Mouse (Mus musculus) frontal cortex, postnatal 10 days (tissue): ENCODE measurements around the gene Fpgs.

ENCODE experiments used
- DNase-seq, 2 experiments: peaks; one replicate each; pipeline ENCODE4 v3.0.0; 2022; ENCODE audit warnings: low spot score in 2 of 2, mixed read lengths in 1 of 2

The Fpgs gene

DNA sequence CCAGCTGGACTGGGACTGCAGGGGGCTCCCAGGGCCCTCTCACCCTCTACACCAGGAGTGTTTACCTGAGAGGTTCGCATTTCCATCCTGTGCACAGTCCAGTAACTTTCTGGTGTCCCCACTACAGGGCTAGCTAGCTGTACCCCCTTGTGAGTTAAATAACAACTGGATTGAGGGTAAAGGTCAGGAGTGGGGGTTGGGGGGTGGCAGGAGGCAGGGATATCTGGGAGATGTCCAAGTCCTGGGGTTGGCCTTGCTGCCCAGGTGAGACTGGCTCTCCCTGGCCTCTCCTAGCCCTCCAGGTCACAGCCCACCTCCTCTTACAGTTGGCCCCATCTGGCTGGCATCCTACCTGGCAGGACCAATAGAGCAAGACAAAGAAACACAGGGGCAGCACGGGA, at the start of gene Fpgs:
Gene Fpgs (minus strand): TSS at position 125 of the 401 bp plus-strand sequence.
- DNase-seq, result no peak

DNA sequence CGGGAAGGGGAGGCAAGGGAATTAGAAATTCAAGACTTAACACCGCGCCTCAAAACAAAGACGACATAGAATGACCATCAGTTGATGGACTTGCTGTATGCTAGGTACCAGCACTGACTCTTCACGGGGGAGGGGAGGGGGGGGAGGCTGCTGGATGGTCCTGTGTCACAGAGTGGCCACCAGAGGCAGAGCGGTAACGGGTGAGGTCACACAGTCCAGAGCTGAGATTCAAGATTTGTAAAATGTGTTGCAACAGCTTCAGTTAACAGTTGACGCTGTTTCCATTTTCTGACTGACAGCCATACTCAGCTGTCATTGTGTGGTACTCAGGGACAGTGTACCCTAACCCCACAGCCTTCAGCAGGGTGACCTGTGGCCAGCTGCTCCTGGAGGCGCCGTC, 48.2 kb upstream of the Fpgs start:
- no peak for DNase-seq

DNA sequence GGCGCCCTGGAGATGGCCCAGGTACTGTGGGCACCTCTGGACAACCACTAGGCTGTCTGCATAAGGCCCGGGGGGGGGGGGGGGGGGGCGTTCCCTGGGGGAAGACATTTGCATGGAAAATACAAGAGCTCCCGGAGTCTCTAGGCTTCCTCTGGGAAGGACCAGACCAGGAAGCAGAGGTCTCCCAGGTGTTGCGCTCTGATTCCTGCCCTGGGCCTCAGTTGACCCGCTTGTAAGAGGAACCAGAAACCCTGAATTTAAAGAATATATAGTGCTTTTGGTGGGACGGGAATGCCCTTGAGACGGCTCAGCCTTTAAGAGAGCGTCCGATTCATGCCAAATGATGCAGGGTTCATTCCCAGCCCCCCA, 47.7 kb upstream of the Fpgs start:
- DNase-seq, result no peak

DNA sequence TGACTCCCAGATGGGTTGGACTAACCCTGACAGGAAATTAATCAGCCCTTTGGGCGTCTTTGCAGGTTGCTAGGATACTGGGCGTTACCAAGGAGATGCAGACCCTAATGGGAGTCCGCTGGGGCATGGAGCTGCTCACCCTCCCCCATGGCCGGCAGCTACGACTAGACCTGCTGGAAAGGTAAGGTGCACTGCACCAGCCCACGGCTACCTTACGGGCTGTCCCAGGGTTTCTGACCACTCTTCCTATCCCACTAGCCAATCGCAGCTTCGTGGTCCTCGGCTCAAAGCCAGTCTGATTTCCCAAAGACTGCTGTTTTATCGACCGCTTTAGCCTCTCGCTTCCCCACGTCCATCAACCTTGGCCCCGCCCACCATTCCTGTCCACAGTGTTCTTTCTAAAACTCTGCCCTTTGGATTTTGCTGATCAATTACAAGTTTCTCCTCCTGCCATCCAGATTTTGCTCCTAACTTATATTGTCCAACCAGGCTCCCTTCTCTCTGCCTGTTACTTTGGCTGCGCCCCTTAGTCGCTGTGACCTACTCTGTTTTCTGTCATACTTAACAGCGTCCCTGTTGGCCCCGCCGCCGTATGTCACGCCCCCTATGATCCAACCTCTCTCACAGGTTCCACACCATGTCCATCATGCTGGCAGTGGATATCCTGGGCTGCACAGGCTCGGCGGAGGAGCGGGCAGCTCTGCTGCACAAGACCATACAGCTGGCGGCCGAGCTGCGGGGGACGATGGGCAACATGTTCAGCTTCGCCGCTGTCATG, 47.1 kb upstream of the Fpgs start:
- DNase-seq, result no peak

DNA sequence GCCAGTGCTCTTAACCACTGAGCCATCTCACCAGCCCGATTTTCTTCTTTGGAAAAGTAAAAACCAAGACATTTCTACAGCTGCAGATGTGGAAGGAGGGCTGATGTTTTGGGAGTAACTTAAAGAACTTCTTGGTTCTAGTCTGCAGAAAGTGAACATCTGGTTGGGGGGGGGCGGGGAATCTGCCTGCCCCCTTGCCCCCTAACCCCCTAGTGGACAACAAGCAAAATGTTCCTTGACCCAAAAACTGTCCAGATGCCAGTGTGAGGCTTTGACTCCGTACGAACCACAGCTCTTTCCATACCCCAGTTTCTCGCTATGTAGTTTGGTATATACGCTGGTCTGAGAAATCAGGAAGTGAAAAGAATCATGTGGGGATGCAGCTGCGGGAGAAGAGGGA, 46.3 kb upstream of the Fpgs start:
- no peak for DNase-seq

DNA sequence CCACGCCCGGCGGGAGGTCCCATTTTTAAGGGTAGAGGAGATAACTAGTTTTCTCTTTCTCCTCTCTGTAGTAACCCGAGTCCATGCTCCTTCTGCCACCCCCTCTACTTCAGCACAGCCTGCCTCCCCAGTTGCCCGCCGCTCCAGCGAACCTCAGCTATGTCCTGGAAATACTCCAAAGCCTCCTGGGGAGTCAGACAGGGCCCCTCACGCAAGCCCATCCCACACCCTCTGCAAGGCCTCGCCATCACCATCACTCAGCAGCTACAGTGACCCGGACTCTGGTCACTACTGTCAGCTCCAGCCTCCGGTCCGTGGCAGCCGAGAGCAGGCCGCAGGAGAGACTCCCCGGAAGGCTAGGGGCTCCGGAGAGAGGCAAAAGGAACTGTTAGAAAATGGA, 45.1 kb upstream of the Fpgs start:
- no peak for DNase-seq

DNA sequence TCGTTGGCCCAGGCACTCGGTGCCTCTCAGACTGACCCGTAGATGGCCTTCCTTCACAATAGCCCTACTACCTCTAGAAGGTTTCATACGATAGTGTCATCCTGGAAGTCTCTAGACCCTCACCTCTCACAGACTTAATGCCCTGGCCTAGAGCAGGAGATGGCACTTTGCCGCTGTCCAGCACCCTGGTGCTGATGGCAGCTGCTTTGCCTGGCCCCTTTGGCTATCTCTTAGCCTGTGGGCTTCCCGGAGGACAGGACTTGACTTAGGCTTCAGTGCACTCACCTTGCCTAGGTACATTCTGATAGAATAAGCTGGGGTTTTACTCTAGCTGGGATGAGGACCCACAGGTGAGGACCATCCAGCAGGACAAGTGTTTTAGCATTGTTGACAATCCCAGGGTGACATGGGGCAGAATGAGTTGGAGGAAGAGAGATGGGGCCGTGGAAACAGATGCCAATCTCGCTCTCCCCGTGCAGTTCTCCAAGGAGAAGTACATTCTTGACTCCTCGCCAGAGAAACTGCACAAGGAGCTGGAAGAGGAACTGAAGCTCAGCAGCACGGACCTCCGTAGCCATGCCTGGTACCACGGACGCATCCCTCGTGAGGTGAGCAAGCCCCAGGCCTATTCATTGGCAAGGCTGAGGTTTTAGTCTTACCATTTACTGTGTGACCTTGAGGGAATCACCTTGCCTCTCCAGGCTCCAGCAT, 40.5 kb upstream of the Fpgs start:
- no peak for DNase-seq

DNA sequence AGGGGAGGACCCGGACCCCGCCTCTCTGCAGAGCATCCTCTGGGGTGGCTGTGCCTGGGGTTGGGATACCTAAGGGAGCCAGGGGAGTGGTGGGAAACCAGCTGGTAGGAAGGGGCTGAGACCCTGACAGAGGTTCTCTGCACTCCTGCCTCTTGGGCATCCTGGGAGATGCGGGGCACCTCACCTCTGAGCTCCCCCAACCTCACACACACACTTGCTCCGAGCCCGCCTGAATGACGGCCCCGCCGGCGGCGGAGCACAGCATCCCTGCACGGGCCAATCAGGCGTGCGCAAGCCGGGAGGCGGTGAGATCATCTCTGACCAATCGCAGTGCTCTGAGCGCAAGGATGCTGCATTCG, 38.2 kb upstream of the Fpgs start:
- DNase-seq, result peak; percentile 77 to 85

DNA sequence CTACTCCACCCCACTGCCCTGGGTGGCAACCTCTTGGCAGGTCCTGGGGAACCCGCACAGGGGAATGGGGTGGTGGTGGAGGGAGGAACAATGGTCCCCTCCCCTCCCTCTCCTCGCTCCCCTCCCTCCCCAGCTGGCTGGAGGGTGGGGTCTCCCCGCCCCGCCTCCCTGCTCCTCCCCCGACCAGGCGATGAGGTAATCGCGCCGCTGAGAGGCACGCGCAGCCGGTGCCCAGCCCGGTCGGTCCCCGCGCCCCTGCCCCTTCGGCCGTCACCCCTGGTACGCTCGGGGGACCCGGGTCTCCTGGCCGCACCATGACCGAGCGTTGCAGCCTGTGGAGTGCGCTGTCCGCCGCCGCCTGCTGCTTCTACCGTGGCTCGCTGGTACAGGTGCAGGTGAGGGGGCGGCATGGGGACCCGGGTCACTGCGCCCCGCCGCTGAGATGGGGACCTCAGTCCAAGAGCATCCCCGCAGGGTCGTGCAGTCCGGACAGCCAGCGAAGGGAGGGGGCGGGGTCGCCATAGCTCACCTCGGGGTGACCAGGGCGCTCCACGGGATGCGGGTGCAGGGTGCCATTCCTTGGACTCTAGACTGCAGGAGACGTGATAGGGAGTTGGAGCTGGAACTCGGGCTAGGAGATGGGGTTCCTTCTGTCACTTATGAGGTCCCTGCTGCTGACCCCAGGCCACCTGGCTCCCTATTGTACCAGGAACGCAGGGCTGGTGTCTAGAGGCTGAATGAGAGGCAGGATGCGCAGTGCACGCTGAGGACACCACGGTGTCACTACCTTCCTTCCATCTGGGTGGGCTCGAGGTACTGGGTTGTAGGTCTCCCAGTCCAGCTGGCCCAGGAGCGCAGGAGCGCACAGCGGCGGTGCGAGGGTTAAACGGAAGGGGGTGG, 37.6 kb upstream of the Fpgs start:
- DNase-seq, result peak in 1 of 2 experiments; percentile 66

DNA sequence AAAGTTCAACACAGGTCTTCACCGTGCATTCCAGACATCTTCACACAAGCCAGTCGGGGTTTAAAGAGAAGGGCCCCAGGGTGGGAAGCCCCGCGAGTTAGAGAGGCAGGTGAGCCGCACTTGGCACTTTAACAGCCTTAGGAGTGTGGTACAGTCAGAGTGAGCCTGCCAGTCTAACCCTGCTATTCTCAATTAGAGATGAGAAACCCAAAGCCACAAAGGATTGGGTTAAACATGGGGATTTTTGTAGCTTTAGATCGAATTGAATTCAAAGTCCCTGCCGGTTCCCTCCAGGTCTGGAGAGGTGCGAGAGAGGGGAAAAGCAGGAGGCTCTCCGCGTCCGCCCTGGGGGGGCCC, 36.9 kb upstream of the Fpgs start, which contains the start of gene 6330409D20Rik:
Gene 6330409D20Rik (minus strand): TSS at position 101 of the 357 bp plus-strand sequence.
- no peak for DNase-seq

DNA sequence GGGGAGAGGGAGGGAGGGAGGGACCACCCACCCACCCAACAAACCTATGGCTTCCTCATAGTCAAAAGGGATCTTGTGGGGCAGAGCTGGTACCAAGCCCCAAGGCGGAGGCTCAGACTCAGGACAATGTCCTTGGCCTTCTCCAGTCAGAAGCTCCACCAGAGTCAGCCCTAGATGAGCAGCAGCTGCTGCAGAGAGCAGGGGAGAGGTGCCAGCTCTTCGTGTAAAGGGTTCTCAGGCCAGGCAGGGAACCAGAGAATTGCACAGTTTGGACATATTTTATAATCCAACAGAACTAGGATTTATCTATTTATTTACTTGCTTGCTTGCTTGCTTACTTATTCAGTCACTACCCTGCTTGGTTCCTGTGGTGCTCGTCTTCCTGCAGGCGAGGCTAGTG, 35.4 kb upstream of the Fpgs start:
- no peak for DNase-seq

DNA sequence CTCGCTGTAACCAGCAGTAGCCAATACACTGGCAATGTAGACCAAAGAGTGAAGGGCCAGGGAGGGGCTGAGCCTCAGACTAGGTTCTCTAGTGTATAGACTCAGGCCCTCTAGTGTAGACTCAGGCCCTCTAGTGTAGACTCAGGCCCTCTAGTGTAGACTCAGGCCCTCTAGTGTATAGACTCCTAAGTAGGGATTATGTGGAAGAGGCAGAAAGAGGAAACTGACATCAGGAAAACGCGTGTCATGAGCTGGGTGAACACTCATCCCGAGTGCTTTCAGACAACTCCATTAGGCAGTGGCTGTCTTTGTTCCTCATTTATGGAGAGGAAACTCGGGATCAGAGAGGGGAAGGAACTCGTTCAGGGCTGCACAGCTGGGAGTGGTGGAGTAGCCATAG, 33.1 kb upstream of the Fpgs start:
- DNase-seq, result no peak

DNA sequence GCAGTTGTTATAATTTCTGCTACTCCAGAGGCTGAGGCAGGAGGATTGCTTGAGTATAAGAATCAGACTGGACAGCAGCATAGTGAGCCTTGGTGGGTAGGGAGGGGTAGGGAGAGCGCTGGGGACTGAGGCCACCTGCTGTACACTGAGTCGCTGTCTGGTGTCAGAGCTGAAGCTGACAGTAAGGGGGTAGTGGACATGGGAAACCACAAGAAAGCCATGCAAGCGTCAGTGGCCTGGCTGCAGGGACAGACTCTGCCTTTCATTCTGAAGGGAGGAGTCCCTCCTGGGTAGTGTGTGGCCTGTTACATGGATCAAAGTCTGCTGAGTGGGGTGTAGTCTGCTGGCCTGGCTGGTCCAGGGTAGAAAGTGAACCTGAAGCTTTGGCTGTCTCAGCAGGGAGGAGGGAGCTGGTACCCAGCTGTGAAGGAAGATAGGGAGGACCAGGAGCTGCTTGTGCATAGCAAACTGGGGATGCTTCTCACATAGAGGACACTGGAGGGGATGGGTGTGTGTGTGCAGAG, 32.4 kb upstream of the Fpgs start:
- no peak for DNase-seq

DNA sequence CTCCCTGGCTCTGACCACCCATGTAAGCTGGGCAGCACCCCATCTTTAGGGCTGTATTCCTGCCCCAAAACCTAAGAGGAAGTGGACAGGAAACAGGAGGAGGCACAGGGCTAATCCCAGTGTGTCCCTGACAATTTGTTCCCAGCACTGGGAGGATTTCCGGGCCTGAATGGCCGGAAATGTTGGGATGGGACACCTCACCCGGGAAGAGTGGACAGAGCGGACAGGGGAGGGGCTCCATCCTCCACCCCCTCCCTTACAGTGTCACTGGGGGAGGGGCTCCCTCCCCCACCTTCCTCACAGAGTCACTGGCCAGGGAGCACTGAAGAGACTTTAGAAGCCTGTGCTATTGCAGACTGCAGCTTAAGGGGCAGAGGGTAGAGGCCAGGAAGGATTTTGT, 31.0 kb upstream of the Fpgs start:
- no peak for DNase-seq

DNA sequence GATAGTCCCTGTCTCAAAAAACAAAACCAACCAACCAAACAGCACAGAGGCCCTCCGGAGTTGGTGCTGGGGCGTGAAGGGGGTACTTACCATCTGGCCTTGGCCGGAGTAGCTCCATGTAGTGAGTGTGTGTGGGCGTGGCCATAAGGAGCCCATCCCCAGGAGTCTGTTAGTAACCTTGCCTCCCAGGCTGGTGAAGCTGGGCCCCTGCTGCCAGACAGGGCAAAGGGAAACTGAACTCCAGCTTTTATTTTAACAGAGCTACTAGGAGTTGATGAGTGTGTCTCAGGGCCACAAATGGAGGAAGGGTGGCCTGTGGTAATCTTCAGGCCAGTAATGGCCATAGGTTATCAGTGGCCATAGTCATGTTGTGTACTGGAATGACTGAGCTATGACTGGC, 30.5 kb upstream of the Fpgs start:
- DNase-seq, result no peak

DNA sequence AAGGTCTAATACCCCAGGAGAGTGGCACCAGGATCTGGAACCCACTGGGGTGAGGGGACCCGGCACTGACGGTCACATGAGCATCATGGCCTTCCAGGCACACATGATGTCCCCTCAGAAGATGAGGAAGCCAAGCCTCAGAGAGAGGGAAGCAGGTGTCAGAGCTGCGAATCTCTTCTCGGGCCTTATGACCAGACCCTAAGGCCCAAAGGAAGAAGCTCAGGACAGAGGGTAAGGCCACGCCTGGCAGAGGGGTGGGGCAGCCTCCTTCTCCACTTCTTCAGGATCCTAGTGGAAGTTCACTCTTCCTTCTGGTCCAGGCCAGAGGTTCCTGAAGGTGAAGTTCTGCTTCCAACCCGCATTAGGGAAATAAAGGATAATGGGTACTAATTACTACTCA, 28.8 kb upstream of the Fpgs start:
- DNase-seq, result no peak

DNA sequence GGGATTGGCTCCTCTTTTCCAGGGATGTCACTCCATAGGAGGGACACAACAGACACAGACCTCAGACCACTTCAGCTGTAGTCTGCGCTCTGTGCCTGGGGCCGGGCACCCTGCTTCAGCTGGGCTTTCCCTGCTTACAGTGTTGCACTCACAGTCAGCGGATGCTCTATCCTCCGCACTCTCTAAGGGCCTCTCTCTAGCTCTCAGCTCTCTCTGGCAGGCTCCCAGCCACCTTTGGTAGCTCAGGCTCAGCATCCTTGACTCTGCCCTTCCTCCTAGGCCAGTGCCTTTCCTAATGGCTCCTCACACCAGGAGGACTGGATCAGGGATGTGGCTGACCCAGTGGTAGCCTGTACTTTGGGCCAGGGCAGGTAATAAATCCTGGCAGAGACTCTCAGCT, 28.0 kb upstream of the Fpgs start:
- DNase-seq, result no peak

DNA sequence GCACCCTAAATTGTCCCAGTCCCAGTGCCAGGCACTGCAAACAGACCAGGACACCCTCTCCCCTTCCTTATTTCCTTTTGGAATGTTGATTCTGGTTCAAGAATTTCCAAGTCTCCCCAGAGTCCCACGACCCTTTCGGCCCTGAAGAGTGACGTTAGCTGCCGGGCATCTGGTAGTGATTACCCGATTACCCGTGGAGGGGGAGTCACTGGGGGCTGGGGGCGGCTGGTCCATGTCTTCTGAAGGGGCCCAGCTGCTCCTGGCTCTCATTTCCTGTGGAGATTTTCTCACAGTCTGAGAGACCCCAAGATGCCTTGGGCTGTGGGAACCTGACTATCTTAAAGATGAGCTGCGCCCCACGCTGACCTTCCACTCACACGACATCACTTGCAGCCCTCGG, 26.9 kb upstream of the Fpgs start:
- DNase-seq, result no peak

DNA sequence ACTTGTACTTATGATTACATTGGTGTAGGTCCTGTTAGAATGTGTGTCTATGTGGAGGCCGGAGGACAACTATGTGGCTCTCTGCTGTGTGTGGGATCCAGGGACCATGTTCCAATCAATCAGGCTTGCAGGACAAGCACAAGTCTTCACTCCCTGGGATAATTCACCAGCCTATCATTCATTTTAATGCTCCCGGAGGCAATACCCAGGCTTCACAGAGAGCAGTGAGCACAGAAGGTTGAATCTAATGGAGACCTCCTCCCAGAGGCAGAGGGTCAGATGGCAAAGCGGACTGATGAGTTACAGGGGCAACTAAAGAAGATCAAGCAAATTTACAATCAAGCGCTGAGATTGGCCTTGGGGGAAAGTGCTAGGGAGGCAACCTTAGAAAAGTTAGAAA, 25.6 kb upstream of the Fpgs start:
- no peak for DNase-seq

DNA sequence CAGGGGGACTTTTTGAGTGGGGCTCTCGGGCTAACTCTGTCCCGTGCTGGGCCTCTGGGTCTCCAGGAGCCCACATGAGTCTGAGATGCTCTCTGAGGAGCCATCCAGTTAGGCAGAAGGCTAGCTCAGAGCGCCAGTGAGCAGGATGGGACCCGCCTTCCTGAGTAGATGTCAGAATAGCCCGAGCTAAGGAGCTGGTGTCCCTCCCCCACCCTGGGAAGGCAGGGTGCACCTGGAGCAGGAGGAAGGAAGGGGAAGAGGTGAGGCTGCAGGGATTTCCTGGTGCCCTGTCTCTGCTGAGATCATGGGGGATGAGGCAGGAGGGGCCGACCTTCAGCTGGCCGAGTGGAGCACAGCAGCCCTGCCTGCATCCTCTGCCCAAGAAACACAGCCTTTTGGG, 24.5 kb upstream of the Fpgs start:
- no peak for DNase-seq

DNA sequence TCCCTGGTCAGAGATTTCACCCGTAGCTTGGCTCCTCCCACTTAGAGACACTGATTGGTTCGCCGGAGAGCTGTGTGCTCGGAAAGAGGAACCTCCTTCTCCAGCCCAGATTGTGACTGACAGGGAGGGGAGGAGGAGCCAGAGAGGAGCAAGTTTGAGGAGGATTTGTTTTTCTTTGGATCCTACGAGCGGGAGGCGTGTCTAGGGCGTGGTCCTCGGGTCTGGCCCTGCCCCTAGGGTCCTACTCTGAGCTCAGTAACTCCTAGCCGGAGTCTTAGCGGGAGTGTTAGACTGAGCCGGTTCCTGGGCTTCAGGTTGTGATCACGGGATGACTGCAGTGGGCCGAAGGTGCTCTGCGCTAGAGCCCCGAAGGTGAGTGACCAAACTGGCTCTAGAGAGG, 23.5 kb upstream of the Fpgs start:
- DNase-seq, result peak; percentile 85 to 87
